Mouse (Mus musculus) activated CD4-positive, CD25-positive, alpha-beta regulatory T cell, adult 4 months (primary cell): ENCODE measurements around the gene Ints11. TPM values are rescaled to one million over a fixed set of nuclear protein-coding genes. Genes with fewer than 3 reads are reported as not detected.

ENCODE experiments used
- ATAC-seq: one replicate; pipeline ENCODE4 v1.8.0; 2017
- polyA plus RNA-seq, 2 experiments: library from polyadenylated mRNA; unstranded; fragments of 100-300 nt; shearing (Covaris generic); gene quantifications; one replicate each; pipeline ENCODE4 v1.2.1; 2017

The Ints11 gene
- polyA plus RNA-seq, 2 experiments from 2014 or later: 82.2 to 87.0 TPM

GRCm38 (mm10) chr4:155848434-155849095 is 20.8 kb upstream of the Ints11 start:
- no peak for ATAC-seq

- ATAC-seq: no peak
These were observed 20.0 kb upstream of the Ints11 start for GRCm38 (mm10) chr4:155849391-155849790.

GRCm38 (mm10) chr4:155849792-155850451 is 19.4 kb upstream of the Ints11 start:
- ATAC-seq: no peak

GRCm38 (mm10) chr4:155851368-155851767 is 18.0 kb upstream of the Ints11 start:
- ATAC-seq: no peak

- no peak for ATAC-seq
These were observed 17.4 kb upstream of the Ints11 start for GRCm38 (mm10) chr4:155851951-155852411.

GRCm38 (mm10) chr4:155853421-155853820 is 15.9 kb upstream of the Ints11 start:
- ATAC-seq: no peak

GRCm38 (mm10) chr4:155854991-155855390 is 14.4 kb upstream of the Ints11 start:
- ATAC-seq: no peak

GRCm38 (mm10) chr4:155856071-155856470 is 13.3 kb upstream of the Ints11 start:
- no peak for ATAC-seq

GRCm38 (mm10) chr4:155856881-155857280 is 12.5 kb upstream of the Ints11 start:
- no peak for ATAC-seq

GRCm38 (mm10) chr4:155859318-155859717 is 10.0 kb upstream of the Ints11 start:
- ATAC-seq: no peak

- ATAC-seq: no peak
These were observed 7.6 kb upstream of the Ints11 start for GRCm38 (mm10) chr4:155861787-155862186.

- no peak for ATAC-seq
These were observed 6.3 kb upstream of the Ints11 start, which contains the start of gene Tas1r3 for GRCm38 (mm10) chr4:155863001-155863400. Tas1r3 (minus strand) TSS chr4:155863362.

- ATAC-seq: peak; percentile 36
These were observed 590 bp upstream of the Ints11 start for GRCm38 (mm10) chr4:155868614-155869298.

GRCm38 (mm10) chr4:155871404-155871803 is 2.1 kb downstream of the Ints11 start:
- no peak for ATAC-seq

- ATAC-seq: no peak
These were observed 14.2 kb downstream of the Ints11 start for GRCm38 (mm10) chr4:155883587-155883986.

GRCm38 (mm10) chr4:155886330-155886729 is 17.0 kb downstream of the Ints11 start:
- no peak for ATAC-seq

- ATAC-seq: no peak
These were observed 18.3 kb downstream of the Ints11 start for GRCm38 (mm10) chr4:155887674-155888073.

- ATAC-seq: no peak
These were observed 18.8 kb downstream of the Ints11 start for GRCm38 (mm10) chr4:155888181-155888580.

GRCm38 (mm10) chr4:155889316-155889715 is 20.0 kb downstream of the Ints11 start:
- no peak for ATAC-seq

GRCm38 (mm10) chr4:155891011-155891471 is 21.7 kb downstream of the Ints11 start:
- no peak for ATAC-seq

- ATAC-seq: peak; percentile 69
These were observed 22.2 kb downstream of the Ints11 start, which contains the start of the genes Pusl1 and Acap3 for GRCm38 (mm10) chr4:155891551-155892001. Pusl1 (minus strand) TSS chr4:155891781. Acap3 (plus strand) TSS chr4:155891822.

GRCm38 (mm10) chr4:155892017-155892416 is 22.7 kb downstream of the Ints11 start:
- ATAC-seq: peak; percentile 67
